Mouse (Mus musculus) neural tube, embryonic 13.5 days (tissue): Measurements from ENCODE around the gene Gstp3. TPM values are rescaled to one million over a fixed set of nuclear protein-coding genes. Genes with fewer than 3 reads are reported as not detected.
A peak's percentile ranks its signal among the peaks of the same experiment; 100 is the strongest.

Experiments
- ATAC-seq: fragments of 200-750 bp; cut with Nextera tagmentation; 2 replicates; pipeline ENCODE4 v1.8.0; 2017; ENCODE audit warnings: low read depth, mild to moderate bottlenecking, moderate TSS enrichment, moderate library complexity
- H3K27ac ChIP-seq: fragments of 300-500 bp; sonication (generic); replicated peaks from 2 replicates; pipeline ENCODE4 v1.5.1; 2015; ENCODE audit warnings: moderate library complexity, mild to moderate bottlenecking, inconsistent platforms
- H3K27me3 ChIP-seq: fragments of 300-500 bp; sonication (generic); 2 replicates; pipeline ENCODE4 v1.6.1; 2015; ENCODE audit warnings: mild to moderate bottlenecking, inconsistent platforms
- H3K36me3 ChIP-seq: fragments of 300-500 bp; sonication (generic); 2 replicates; pipeline ENCODE4 v1.6.1; 2015; ENCODE audit warnings: mild to moderate bottlenecking, inconsistent platforms
- H3K4me1 ChIP-seq: fragments of 300-500 bp; sonication (generic); replicated peaks from 2 replicates; pipeline ENCODE4 v1.6.1; 2015; ENCODE audit warnings: inconsistent platforms
- H3K4me2 ChIP-seq: fragments of 300-500 bp; sonication (generic); 2 replicates; pipeline ENCODE4 v1.6.1; 2015; ENCODE audit warnings: inconsistent platforms, mild to moderate bottlenecking, moderate library complexity
- H3K4me3 ChIP-seq: fragments of 300-500 bp; sonication (generic); 2 replicates; pipeline ENCODE4 v1.5.1; 2015; ENCODE audit warnings: mild to moderate bottlenecking, inconsistent platforms
- H3K9ac ChIP-seq: fragments of 300-500 bp; sonication (generic); 2 replicates; pipeline ENCODE4 v1.6.1; 2015; ENCODE audit warnings: moderate library complexity, mild to moderate bottlenecking, inconsistent platforms
- H3K9me3 ChIP-seq: fragments of 300-500 bp; sonication (generic); 2 replicates; pipeline ENCODE4 v1.6.1; 2016; ENCODE audit warnings: inconsistent platforms
- WGBS: fragments of 180-500 bp; shearing (Covaris S2); methylation state at CpG from one replicate; pipeline ENCODE4 v1.1.7; 2015; 5-methylcytosine and 5-hydroxymethylcytosine counted together
- polyA plus RNA-seq: library from polyadenylated mRNA; unstranded; fragments of >200 nt; fragmentation: Nextera tagmentation; extraction: Ambion mirVana; gene quantifications from 2 replicates; pipeline ENCODE4 v1.2.1, GENCODE M21; 2015

The Gstp3 gene
- polyA plus RNA-seq, 1 experiment from 2014 or later, result not detected

- Histone ChIP-seq H3K4me1 (no peaks in the 10 kb centered on the region), H3K9ac (no peak overlapping the region), H3K27ac (no peak overlapping the region), H3K4me2 (no peak overlapping the region), H3K9me3 (no peaks in the 10 kb centered on the region), H3K27me3 (no peaks in the 10 kb centered on the region), H3K36me3 (no peaks in the 10 kb centered on the region), H3K4me3 (no peak overlapping the region)
- no peak for ATAC-seq
Measured at GRCm38 (mm10) chr19:4027576-4027975, 31.8 kb downstream of the Gstp3 start.

- H3K27ac ChIP-seq, result no peak overlapping the region
- no peaks in the 10 kb centered on the region; the same call in 1 of the 2 replicates for H3K4me1 ChIP-seq
- H3K9me3 ChIP-seq, result no peaks in the 10 kb centered on the region
- H3K27me3 ChIP-seq, result no peaks in the 10 kb centered on the region
- H3K9ac ChIP-seq, result no peak overlapping the region
- no peak overlapping the region for H3K4me3 ChIP-seq
- 81% methylated on average over 7 of the region's 7 CpGs for WGBS
- H3K4me2 ChIP-seq, result no peak overlapping the region
- H3K36me3 ChIP-seq, result no peaks in the 10 kb centered on the region
- ATAC-seq, result no peak
Measured at GRCm38 (mm10) chr19:4023185-4023584, 36.2 kb downstream of the Gstp3 start.

- Histone ChIP-seq H3K4me2 (no peak overlapping the region), H3K4me1 (no peaks in the 10 kb centered on the region; the same call in 1 of the 2 replicates), H3K4me3 (no peak overlapping the region), H3K27me3 (no peaks in the 10 kb centered on the region), H3K9me3 (no peaks in the 10 kb centered on the region), H3K36me3 (no peaks in the 10 kb centered on the region), H3K9ac (0 out of 2 replicates have a peak overlapping the region, but pooled peaks have one; percentile 38), H3K27ac (no peak overlapping the region)
- WGBS, result 31% methylated on average over 18 of the region's 18 CpGs
- ATAC-seq, result peak; percentile 82
Measured at GRCm38 (mm10) chr19:4018743-4019583, 40.4 kb downstream of the Gstp3 start.

- Histone ChIP-seq H3K4me1 (peaks cover 5% of the 10 kb centered on the region; the same call in 1 of the 2 replicates), H3K36me3 (no peaks in the 10 kb centered on the region), H3K9me3 (no peaks in the 10 kb centered on the region), H3K27ac (no peak overlapping the region), H3K27me3 (no peaks in the 10 kb centered on the region), H3K4me3 (no peak overlapping the region), H3K9ac (0 out of 2 replicates have a peak overlapping the region, but pooled peaks have one; percentile 26), H3K4me2 (no peak overlapping the region)
- 74% methylated on average over 10 of the region's 10 CpGs for WGBS
- ATAC-seq, result no peak
Measured at GRCm38 (mm10) chr19:4017921-4018587, 41.3 kb downstream of the Gstp3 start.

DNA sequence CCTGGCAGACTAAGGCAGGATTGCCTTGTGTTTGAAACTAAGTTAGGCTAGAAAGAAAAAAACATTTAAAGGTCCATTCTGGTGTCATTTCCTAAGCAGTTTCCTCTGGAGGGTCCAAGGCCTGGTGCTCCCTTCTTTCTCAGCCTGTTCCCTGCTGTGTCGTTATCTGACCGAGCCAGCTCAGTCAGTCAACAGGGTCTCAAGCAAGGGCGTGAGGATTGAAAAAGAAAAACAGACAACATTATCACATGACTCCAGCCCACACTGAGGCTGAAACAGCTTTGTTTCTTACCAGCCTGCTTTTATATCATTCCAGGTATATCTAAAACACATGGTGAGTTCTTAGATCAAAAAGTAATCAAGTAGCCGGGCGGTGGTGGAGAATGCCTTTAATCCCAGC, 43.7 kb downstream of the Gstp3 start:
- Histone ChIP-seq H3K4me2 (no peak overlapping the region), H3K27ac (no peak overlapping the region), H3K4me3 (no peak overlapping the region), H3K27me3 (no peaks in the 10 kb centered on the region), H3K4me1 (peaks cover 20% of the 10 kb centered on the region), H3K36me3 (peaks cover 4% of the 10 kb centered on the region; the same call in 1 of the 2 replicates), H3K9me3 (no peaks in the 10 kb centered on the region), H3K9ac (0 out of 2 replicates have a peak overlapping the region, but pooled peaks have one; percentile 5)
- WGBS, result 64% methylated on average over 5 of the region's 5 CpGs
- no peak for ATAC-seq

GRCm38 (mm10) chr19:4014802-4015201, 44.6 kb downstream of the Gstp3 start:
- H3K9ac ChIP-seq, result no peak overlapping the region
- H3K27me3 ChIP-seq, result no peaks in the 10 kb centered on the region
- H3K36me3 ChIP-seq, result peaks cover 11% of the 10 kb centered on the region
- no peak overlapping the region for H3K4me3 ChIP-seq
- no peaks in the 10 kb centered on the region for H3K9me3 ChIP-seq
- H3K27ac ChIP-seq, result no peak overlapping the region
- peaks cover 20% of the 10 kb centered on the region for H3K4me1 ChIP-seq
- no peak overlapping the region for H3K4me2 ChIP-seq
- no peak for ATAC-seq

DNA sequence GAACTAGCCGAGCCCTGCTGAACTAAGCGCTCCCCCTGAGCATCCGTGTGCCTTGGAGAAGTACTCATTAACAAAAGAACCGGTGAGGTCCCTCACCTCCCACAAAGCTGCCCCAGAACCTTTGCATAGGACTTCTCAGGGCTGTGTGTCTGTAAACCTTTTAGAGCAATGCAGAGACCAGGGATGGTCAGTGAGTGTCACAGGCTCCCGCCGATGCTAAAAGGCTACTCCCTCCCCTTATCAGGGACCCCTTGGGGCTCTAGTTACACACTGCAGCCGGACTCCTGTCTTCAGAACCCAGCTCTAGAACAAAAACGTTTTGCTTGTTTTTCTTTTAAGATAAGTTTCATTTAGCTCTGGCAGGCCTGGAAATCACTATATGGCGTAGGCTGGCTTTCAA, 46.3 kb downstream of the Gstp3 start:
- Histone ChIP-seq H3K4me2 (peak overlapping the region; percentile 47), H3K27me3 (no peaks in the 10 kb centered on the region), H3K9me3 (no peaks in the 10 kb centered on the region), H3K4me3 (peak overlapping the region; percentile 79), H3K4me1 (peaks cover 20% of the 10 kb centered on the region), H3K9ac (peak overlapping the region; percentile 44), H3K27ac (no peak overlapping the region), H3K36me3 (peaks cover 29% of the 10 kb centered on the region)
- no peak; the same call in 1 of the 2 replicates for ATAC-seq
- 21% methylated on average over 9 of the region's 9 CpGs for WGBS

GRCm38 (mm10) chr19:4012432-4013022, 46.8 kb downstream of the Gstp3 start, which contains the start of gene Ndufv1:
Ndufv1 (minus strand) TSS chr19:4012806.
- peak; percentile 99 for ATAC-seq
- Histone ChIP-seq H3K9me3 (no peaks in the 10 kb centered on the region), H3K4me3 (peak within 1 kb of the TSS; percentile 79), H3K27me3 (no peaks in the 10 kb centered on the region), H3K9ac (peak within 1 kb of the TSS; percentile 80), H3K4me1 (peaks cover 20% of the 10 kb centered on the region), H3K36me3 (peaks cover 34% of the 10 kb centered on the region), H3K4me2 (peak within 1 kb of the TSS; percentile 61), H3K27ac (peak within 1 kb of the TSS; percentile 73)
- WGBS, result under 1% methylated on average over 45 of the region's 45 CpGs

GRCm38 (mm10) chr19:4011086-4011485, 48.3 kb downstream of the Gstp3 start:
- no peaks in the 10 kb centered on the region for H3K27me3 ChIP-seq
- ATAC-seq, result no peak
- peaks cover 49% of the 10 kb centered on the region for H3K36me3 ChIP-seq
- no peaks in the 10 kb centered on the region for H3K9me3 ChIP-seq
- peaks cover 20% of the 10 kb centered on the region for H3K4me1 ChIP-seq
- H3K27ac ChIP-seq, result no peak overlapping the region
- H3K9ac ChIP-seq, result no peak overlapping the region; the same call in 1 of the 2 replicates
- H3K4me2 ChIP-seq, result no peak overlapping the region
- 94% methylated on average over 5 of the region's 5 CpGs for WGBS
- no peak overlapping the region; the same call in 1 of the 2 replicates for H3K4me3 ChIP-seq

Other genes with a start within 250 kb of the Gstp3 start
- gene Chka, start 207.8 kb downstream of the Gstp3 start, polyA plus RNA-seq, result 51.5 and 54.6 TPM in 2 replicates
- 18.4 and 18.9 TPM in 2 replicates for gene Tcirg1, start 152.4 kb downstream of the Gstp3 start, polyA plus RNA-seq
- 286 and 302 TPM in 2 replicates for gene Ndufs8, start 146.8 kb downstream of the Gstp3 start, polyA plus RNA-seq
- gene Aldh3b1, start 129.8 kb downstream of the Gstp3 start, polyA plus RNA-seq, result 1.9 and 2.2 TPM in 2 replicates
- 11.8 and 13.5 TPM in 2 replicates for gene Unc93b1, start 124.4 kb downstream of the Gstp3 start, polyA plus RNA-seq
- not detected in 2 replicates for gene Aldh3b3, start 100.9 kb downstream of the Gstp3 start, polyA plus RNA-seq
- 0.14 and 0.32 TPM in 2 replicates for gene Aldh3b2, start 87.2 kb downstream of the Gstp3 start, polyA plus RNA-seq
- 2.3 and 3.9 TPM in 2 replicates for gene Acy3, start 73.0 kb downstream of the Gstp3 start, polyA plus RNA-seq
- gene Tbx10, start 66.8 kb downstream of the Gstp3 start, polyA plus RNA-seq, result not detected in 2 replicates
- gene Nudt8, start 59.0 kb downstream of the Gstp3 start, polyA plus RNA-seq, result 22.5 and 22.9 TPM in 2 replicates
- gene Gm49405, start 58.9 kb downstream of the Gstp3 start, polyA plus RNA-seq, result 4.7 and 6.0 TPM in 2 replicates
- gene Doc2g, start 56.3 kb downstream of the Gstp3 start, polyA plus RNA-seq, result 6.0 and 7.1 TPM in 2 replicates
- gene Ndufv1, start 46.8 kb downstream of the Gstp3 start, polyA plus RNA-seq, result 217 and 222 TPM in 2 replicates
- 383 and 433 TPM in 2 replicates for gene Gstp1, start 21.6 kb downstream of the Gstp3 start, polyA plus RNA-seq
- 1.5 and 1.7 TPM in 2 replicates for gene Gstp2, start 13.5 kb downstream of the Gstp3 start, polyA plus RNA-seq
- gene Cabp2, start 22.0 kb upstream of the Gstp3 start, polyA plus RNA-seq, result not detected in 2 replicates
- 82.6 and 86.4 TPM in 2 replicates for gene Cdk2ap2, start 37.6 kb upstream of the Gstp3 start, polyA plus RNA-seq
- gene Pitpnm1, start 40.4 kb upstream of the Gstp3 start, polyA plus RNA-seq, result 37.0 and 37.8 TPM in 2 replicates
- 92.4 and 94.0 TPM in 2 replicates for gene Aip, start 66.3 kb upstream of the Gstp3 start, polyA plus RNA-seq
- gene Gpr152, start 80.2 kb upstream of the Gstp3 start, polyA plus RNA-seq, result not detected in 2 replicates
- 0.14 TPM in 2 replicates for gene Cabp4, start 84.5 kb upstream of the Gstp3 start, polyA plus RNA-seq
- gene Coro1b, start 89.0 kb upstream of the Gstp3 start, polyA plus RNA-seq, result 119 and 120 TPM in 2 replicates
- gene Ptprcap, start 94.0 kb upstream of the Gstp3 start, polyA plus RNA-seq, result 0.54 and 1.2 TPM in 2 replicates
- gene Rps6kb2, start 103.8 kb upstream of the Gstp3 start, polyA plus RNA-seq, result 62.7 and 63.6 TPM in 2 replicates
- gene Carns1, start 115.9 kb upstream of the Gstp3 start, polyA plus RNA-seq, result 5.1 and 6.6 TPM in 2 replicates
- gene Tbc1d10c, start 131.7 kb upstream of the Gstp3 start, polyA plus RNA-seq, result 0.80 and 0.88 TPM in 2 replicates
- gene Ppp1ca, start 132.5 kb upstream of the Gstp3 start, polyA plus RNA-seq, result 683 and 709 TPM in 2 replicates
- 23.5 and 24.9 TPM in 2 replicates for gene Rad9a, start 142.1 kb upstream of the Gstp3 start, polyA plus RNA-seq
- gene Clcf1, start 154.7 kb upstream of the Gstp3 start, polyA plus RNA-seq, result 0.67 and 0.79 TPM in 2 replicates
- gene AC109138.7, start 154.8 kb upstream of the Gstp3 start, polyA plus RNA-seq, result not detected in 2 replicates
- 21.0 and 22.1 TPM in 2 replicates for gene Pold4, start 172.3 kb upstream of the Gstp3 start, polyA plus RNA-seq
- 7.2 and 8.2 TPM in 2 replicates for gene Ssh3, start 209.6 kb upstream of the Gstp3 start, polyA plus RNA-seq
- gene Ankrd13d, start 223.6 kb upstream of the Gstp3 start, polyA plus RNA-seq, result 29.8 and 33.1 TPM in 2 replicates
- 22.3 and 25.5 TPM in 2 replicates for gene Grk2, start 246.7 kb upstream of the Gstp3 start, polyA plus RNA-seq